Mouse (Mus musculus) heart, adult 2 months (tissue): ENCODE measurements around the gene Fam111a. TPM values are rescaled to one million over a fixed set of nuclear protein-coding genes. Genes with fewer than 3 reads are reported as not detected.

ENCODE experiments used
- DNase-seq, 2 experiments: peaks; one replicate each; pipeline ENCODE4 v3.0.0; 2021
- H3K27ac ChIP-seq: fragments of 200-600 bp; 2 replicates; pipeline ENCODE4 v1.8.1; 2022
- H3K27me3 ChIP-seq: fragments of 200-500 bp; 2 replicates; pipeline ENCODE4 v1.6.1; 2012; ENCODE audit warnings: mild to moderate bottlenecking, low read length, inconsistent platforms, mixed read lengths; ENCODE audit not compliant: control insufficient read depth, insufficient read depth
- H3K36me3 ChIP-seq: fragments of 200-500 bp; 2 replicates; pipeline ENCODE4 v1.6.1; 2012; ENCODE audit warnings: low read length, inconsistent platforms; ENCODE audit not compliant: control insufficient read depth, insufficient read depth
- H3K4me1 ChIP-seq: fragments of 200-500 bp; 2 replicates; pipeline ENCODE4 v1.6.1; 2011; ENCODE audit warnings: low read length; ENCODE audit not compliant: control insufficient read depth, insufficient read depth
- H3K4me3 ChIP-seq: fragments of 200-600 bp; 2 replicates; pipeline ENCODE4 v1.8.1; 2022
- H3K79me2 ChIP-seq: fragments of 200-500 bp; replicated peaks from 2 replicates; pipeline ENCODE4 v1.6.1; 2012; ENCODE audit warnings: mild to moderate bottlenecking, inconsistent platforms, low read length, moderate library complexity, mixed read lengths; ENCODE audit not compliant: control insufficient read depth, insufficient read depth
- H3K9ac ChIP-seq: fragments of 200-500 bp; 2 replicates; pipeline ENCODE4 v1.6.1; 2012; ENCODE audit warnings: low read depth, mild to moderate bottlenecking, control low read depth, inconsistent platforms, low read length, mixed read lengths
- CTCF ChIP-seq: fragments of 200-600 bp; IDR thresholded peaks from 2 replicates; pipeline ENCODE4 v1.8.1; 2022; ENCODE audit warnings: antibody characterized with exemption, mild to moderate bottlenecking, moderate library complexity
- EP300 ChIP-seq: fragments of 200-500 bp; IDR thresholded peaks from 2 replicates; pipeline ENCODE4 v1.6.1; 2011; ENCODE audit warnings: low read depth, low read length, control low read depth; ENCODE audit not compliant: insufficient read depth
- POLR2A ChIP-seq: fragments of 200-500 bp; IDR thresholded peaks from 2 replicates; pipeline ENCODE4 v1.6.1; 2011; ENCODE audit warnings: mild to moderate bottlenecking, low read depth, low read length, control low read depth; ENCODE audit not compliant: insufficient read depth
- WGBS: fragments of 180-500 bp; shearing (Covaris S2); methylation state at CpG from one replicate; pipeline ENCODE4 v1.1.7; 2018; 5-methylcytosine and 5-hydroxymethylcytosine counted together
- intact Hi-C: fragments of 180-260 bp; cut with DNase I; formaldehyde crosslinking; loops from one replicate; pipeline ENCODE4 v1.15.1; 2025
- polyA plus RNA-seq: library from polyadenylated mRNA; depleted of rRNA; stranded (reverse); fragments of >200 nt; gene quantifications from 2 replicates; pipeline ENCODE4 v1.2.3, GENCODE M21; 2012
- total RNA-seq, 2 experiments: library from RNA; stranded (reverse); gene quantifications; 2 replicates each; pipeline ENCODE4 v1.2.3; 2021

Fam111a gene
- total and polyA plus RNA-seq, 3 experiments: 1.5 to 4.7 (median 4.4) TPM

- 43% methylated on average over 4 of the region's 4 CpGs for WGBS
- intact Hi-C loops: no loop called here
- no peaks in the 10 kb centered on the region for H3K27me3 ChIP-seq
- H3K4me1 ChIP-seq: no peaks in the 10 kb centered on the region
- DNase-seq: peak in 1 of 2 experiments; percentile 14
- no peaks in the 10 kb centered on the region for H3K36me3 ChIP-seq
- H3K27ac ChIP-seq: no peak overlapping the region
- no peaks in the 10 kb centered on the region for H3K79me2 ChIP-seq
- H3K4me3 ChIP-seq: no peak overlapping the region
- H3K9ac ChIP-seq: no peak overlapping the region
- TF ChIP-seq EP300 (no peak), CTCF (no peak), POLR2A (no peak)
Measured at GRCm38 (mm10) chr19:12567011-12567410, 21.5 kb downstream of the Fam111a start.

GRCm38 (mm10) chr19:12570866-12571265 lies 25.3 kb downstream of the Fam111a start:
- Histone ChIP-seq H3K9ac (no peak overlapping the region), H3K4me3 (no peak overlapping the region), H3K27ac (no peak overlapping the region), H3K4me1 (peaks cover 7% of the 10 kb centered on the region), H3K36me3 (no peaks in the 10 kb centered on the region), H3K79me2 (no peaks in the 10 kb centered on the region), H3K27me3 (no peaks in the 10 kb centered on the region)
- no peak for TF ChIP-seq CTCF
- TF ChIP-seq POLR2A: no peak
- no peak for TF ChIP-seq EP300
- WGBS: 83% methylated on average over 2 of the region's 2 CpGs
- intact Hi-C loops: loop anchor here (5.0 to 10.0 kb wide), 2 partner anchors 221 to 556 kb away; no protein-coding TSS in a partner anchor
- no peak for DNase-seq

GRCm38 (mm10) chr19:12571687-12572086 lies 26.1 kb downstream of the Fam111a start:
- Histone ChIP-seq H3K79me2 (no peaks in the 10 kb centered on the region), H3K27ac (no peak overlapping the region), H3K4me3 (no peak overlapping the region), H3K36me3 (peaks cover under 1% of the 10 kb centered on the region; the same call in 1 of the 2 replicates), H3K4me1 (peaks cover 9% of the 10 kb centered on the region), H3K9ac (no peak overlapping the region), H3K27me3 (no peaks in the 10 kb centered on the region)
- 88% methylated on average over 1 of the region's 1 CpGs for WGBS
- no peak for TF ChIP-seq POLR2A
- intact Hi-C loops: loop anchor here (2.0 to 10.0 kb wide), 3 partner anchors 19 to 557 kb away; no protein-coding TSS in a partner anchor
- DNase-seq: no peak

GRCm38 (mm10) chr19:12572614-12573265 lies 27.2 kb downstream of the Fam111a start:
- Histone ChIP-seq H3K9ac (no peak overlapping the region), H3K4me1 (peaks cover 9% of the 10 kb centered on the region), H3K27me3 (no peaks in the 10 kb centered on the region), H3K36me3 (peaks cover 8% of the 10 kb centered on the region), H3K4me3 (no peak overlapping the region), H3K79me2 (no peaks in the 10 kb centered on the region), H3K27ac (peak overlapping the region; percentile 76)
- 34% methylated on average over 1 of the region's 1 CpGs for WGBS
- intact Hi-C loops: loop anchor here (2.0 to 10.0 kb wide), 3 partner anchors 18 to 558 kb away; no protein-coding TSS in a partner anchor
- no peak for TF ChIP-seq POLR2A
- no peak for TF ChIP-seq CTCF
- no peak for TF ChIP-seq EP300
- no peak for DNase-seq

- no peaks in the 10 kb centered on the region for H3K27me3 ChIP-seq
- DNase-seq: peak; percentile 92 to 95
- 3% methylated on average over 14 of the region's 14 CpGs for WGBS
- peak overlapping the region; percentile 49 for H3K4me3 ChIP-seq
- intact Hi-C loops: loop anchor here (2.0 to 10.0 kb wide), 3 partner anchors 17 to 559 kb away; no protein-coding TSS in a partner anchor
- peak overlapping the region; percentile 35 for H3K9ac ChIP-seq
- peak overlapping the region; percentile 84 for H3K27ac ChIP-seq
- peaks cover 2% of the 10 kb centered on the region; the same call in 1 of the 2 replicates for H3K79me2 ChIP-seq
- H3K4me1 ChIP-seq: peaks cover 9% of the 10 kb centered on the region
- TF ChIP-seq EP300 (0 out of 2 replicates have a peak, but pooled peaks have one; percentile 69), CTCF (no peak), POLR2A (peak; percentile 70; the same call in 1 of the 2 replicates)
- peaks cover 8% of the 10 kb centered on the region for H3K36me3 ChIP-seq
Measured at GRCm38 (mm10) chr19:12573266-12574011, 27.9 kb downstream of the Fam111a start.
